ENCODE assay signal across 8 mouse cellular contexts in genomic region chr9:121314541-121315152, GRCm38 (mm10). TPM values are rescaled to one million over a fixed set of nuclear protein-coding genes. Genes with fewer than 3 reads are reported as not detected.
DNase-seq lines count a peak whose midpoint lies in the region; ATAC-seq and TF ChIP-seq lines count a peak whose summit lies in the region.

No protein-coding gene starts in this region.

- TF ChIP-seq POLR2A in ES-Bruce4 (IDR thresholded peaks at IDR 0.05; ENCODE audit: insufficient read depth, low read length) = no peak

- H3K4me2 ChIP-seq in heart, embryonic 11.5 days = peak overlapping the region; percentile 79
- H3K4me2 ChIP-seq in midbrain, embryonic 11.5 days = peak overlapping the region; percentile 60

- DNase-seq in adipocyte (ENCODE audit: low spot score) = peak; percentile 39
- no peak for DNase-seq in limb, embryonic 10.5 days (ENCODE audit: low spot score)
- peak; percentile 91 for DNase-seq in midbrain, embryonic 11.5 days (ENCODE audit: low spot score, missing footprints)
- no peak for DNase-seq in right cerebral cortex, postnatal 25 days
- no peak for DNase-seq in cerebellum, adult 8-10 months
- no peak for DNase-seq in left cerebral cortex, adult 8-10 months (ENCODE audit: low spot score in 2 of 2)

- TF ChIP-seq CTCF in ES-Bruce4 (IDR thresholded peaks at IDR 0.05; ENCODE audit: low read depth, low read length) = no peak

- ATAC-seq in heart, embryonic 11.5 days (replicated peaks; ENCODE audit: insufficient number of reproducible peaks, low FRiP score, low TSS enrichment) = peak; percentile 48; the same call in 1 of the 2 replicates
- ATAC-seq in midbrain, embryonic 11.5 days (ENCODE audit: low FRiP score) = no peak

- H3K27ac ChIP-seq in ES-Bruce4 (ENCODE audit: insufficient read depth, low read length) = peak overlapping the region; percentile 97
- H3K27ac ChIP-seq in heart, embryonic 11.5 days (ENCODE audit: low read depth, low read length) = peak overlapping the region; percentile 96
- H3K27ac ChIP-seq in limb, embryonic 10.5 days = peak overlapping the region; percentile 90
- H3K27ac ChIP-seq in midbrain, embryonic 11.5 days (ENCODE audit: low read depth, low read length) = peak overlapping the region; percentile 94

- 17% methylated on average over 14 of the region's 14 CpGs for WGBS in heart, embryonic 11.5 days (ENCODE audit: insufficient replicate concordance)
- WGBS in limb, embryonic 10.5 days = 26% methylated on average over 14 of the region's 14 CpGs
- 27% methylated on average over 14 of the region's 14 CpGs for WGBS in midbrain, embryonic 11.5 days

- peak overlapping the region; percentile 70 for H3K4me3 ChIP-seq in ES-Bruce4 (ENCODE audit: low read depth, low read length)
- H3K4me3 ChIP-seq in heart, embryonic 11.5 days (ENCODE audit: low read depth, low read length) = peak overlapping the region; percentile 37
- H3K4me3 ChIP-seq in limb, embryonic 10.5 days = peak overlapping the region; percentile 45
- H3K4me3 ChIP-seq in midbrain, embryonic 11.5 days (ENCODE audit: low read depth, low read length) = peak overlapping the region; percentile 26

- H3K9me3 ChIP-seq in ES-Bruce4 (replicated peaks; ENCODE audit: control insufficient read depth, insufficient read depth, low read length, poor library complexity, severe bottlenecking) = peaks cover 13% of the 10 kb centered on the region
- H3K9me3 ChIP-seq in heart, embryonic 11.5 days (replicated peaks; ENCODE audit: control insufficient read depth, low read length) = no peaks in the 10 kb centered on the region
- no peaks in the 10 kb centered on the region for H3K9me3 ChIP-seq in limb, embryonic 10.5 days (replicated peaks)
- no peaks in the 10 kb centered on the region for H3K9me3 ChIP-seq in midbrain, embryonic 11.5 days (ENCODE audit: control insufficient read depth, low read length)

- H3K27me3 ChIP-seq in ES-Bruce4 (ENCODE audit: control insufficient read depth, insufficient read depth, low read length, poor library complexity, severe bottlenecking) = no peaks in the 10 kb centered on the region
- no peaks in the 10 kb centered on the region for H3K27me3 ChIP-seq in heart, embryonic 11.5 days (ENCODE audit: control insufficient read depth, insufficient read depth, low read length)
- no peaks in the 10 kb centered on the region for H3K27me3 ChIP-seq in limb, embryonic 10.5 days (ENCODE audit: low read depth, poor library complexity, severe bottlenecking)
- H3K27me3 ChIP-seq in midbrain, embryonic 11.5 days (ENCODE audit: control insufficient read depth, insufficient read depth, low read length) = no peaks in the 10 kb centered on the region

- H3K36me3 ChIP-seq in ES-Bruce4 (ENCODE audit: control insufficient read depth, insufficient read depth, low read length, poor library complexity, severe bottlenecking) = peaks cover 4% of the 10 kb centered on the region
- no peaks in the 10 kb centered on the region for H3K36me3 ChIP-seq in heart, embryonic 11.5 days (ENCODE audit: control insufficient read depth, insufficient read depth, low read length)
- H3K36me3 ChIP-seq in limb, embryonic 10.5 days = peaks cover 5% of the 10 kb centered on the region
- peaks cover 4% of the 10 kb centered on the region; the same call in 1 of the 2 replicates for H3K36me3 ChIP-seq in midbrain, embryonic 11.5 days (ENCODE audit: control insufficient read depth, insufficient read depth, low read length)

- H3K4me1 ChIP-seq in ES-Bruce4 (ENCODE audit: control insufficient read depth, insufficient read depth, low read length) = peaks cover 21% of the 10 kb centered on the region
- H3K4me1 ChIP-seq in heart, embryonic 11.5 days (ENCODE audit: control insufficient read depth, insufficient read depth, low read length) = peaks cover 62% of the 10 kb centered on the region
- H3K4me1 ChIP-seq in limb, embryonic 10.5 days = peaks cover 75% of the 10 kb centered on the region
- peaks cover 55% of the 10 kb centered on the region for H3K4me1 ChIP-seq in midbrain, embryonic 11.5 days (ENCODE audit: control insufficient read depth, insufficient read depth, low read length)

- TF ChIP-seq EP300 in ES-Bruce4 (IDR thresholded peaks at IDR 0.05; ENCODE audit: insufficient read depth, low read depth, low read length) = no peak

- peak overlapping the region; percentile 55 for H3K9ac ChIP-seq in ES-Bruce4 (ENCODE audit: low read depth, poor library complexity, severe bottlenecking)
- peak overlapping the region; percentile 79 for H3K9ac ChIP-seq in heart, embryonic 11.5 days (ENCODE audit: low read depth, low read length)
- peak overlapping the region; percentile 54 for H3K9ac ChIP-seq in midbrain, embryonic 11.5 days (ENCODE audit: low read length)

RNA-seq across cellular contexts. Expression of gene Trak1, which starts 17.3 kb away (rescaled TPM):
- polyA plus RNA-seq in ES-Bruce4 (2011; ENCODE audit: insufficient read depth, insufficient read length, low read depth, missing spikeins) = 40.3 and 44.1 TPM in 2 replicates
- 21.3 and 27.2 TPM in 2 replicates for polyA plus RNA-seq in heart, embryonic 11.5 days (2014; fragmentation: Nextera tagmentation; extraction: Ambion mirVana)
- 9.6 and 12.2 TPM in 2 replicates for polyA plus RNA-seq in limb, embryonic 10.5 days (2016; fragmentation: Nextera tagmentation; extraction: Ambion mirVana)
- polyA plus RNA-seq in midbrain, embryonic 11.5 days (2014; fragmentation: Nextera tagmentation; extraction: Ambion mirVana) = 19.2 and 20.5 TPM in 2 replicates
- 100 to 1,000 TPM; 206 to 233 (median 225) TPM for total RNA-seq in left cerebral cortex, adult 8-10 months (2022)

RNA-seq across cellular contexts. Expression of gene Ulk4, which starts 37.6 kb away (rescaled TPM):
- 3.1 and 3.3 TPM in 2 replicates for polyA plus RNA-seq in ES-Bruce4 (2011; ENCODE audit: insufficient read depth, insufficient read length, low read depth, missing spikeins)
- 101 and 106 TPM in 2 replicates for polyA plus RNA-seq in heart, embryonic 11.5 days (2014; fragmentation: Nextera tagmentation; extraction: Ambion mirVana)
- polyA plus RNA-seq in limb, embryonic 10.5 days (2016; fragmentation: Nextera tagmentation; extraction: Ambion mirVana) = 119 and 140 TPM in 2 replicates
- 210 and 216 TPM in 2 replicates for polyA plus RNA-seq in midbrain, embryonic 11.5 days (2014; fragmentation: Nextera tagmentation; extraction: Ambion mirVana)
- 10 to 100 TPM in 1 of 4 experiments, 1 to 10 TPM in 3; 7.7 to 10.4 (median 9.2) TPM for total RNA-seq in left cerebral cortex, adult 8-10 months (2022)

Comparison
In these comparisons a context has a peak if more than half of its experiments do, and no peak if none do; other contexts are left out.
1. DNase-seq: peak in adipocyte (single experiment) and midbrain, embryonic 11.5 days (single experiment); none in limb, embryonic 10.5 days (single experiment), right cerebral cortex, postnatal 25 days (single experiment), cerebellum, adult 8-10 months (single experiment) and left cerebral cortex, adult 8-10 months (0 of 2).
2. RNA of gene Ulk4, which starts 37.6 kb away (polyA plus RNA-seq): 210 to 216 TPM in midbrain, embryonic 11.5 days, 119 to 140 TPM in limb, embryonic 10.5 days and 101 to 106 TPM in heart, embryonic 11.5 days; 3.1 to 3.3 TPM in ES-Bruce4; every median in the first group is over 10 times any median in the second.
3. Peak in every context shown above with its lines, with median percentiles within 50 percentile points of each other: H3K27ac ChIP-seq, H3K4me3 ChIP-seq and H3K9ac ChIP-seq.